Mouse (Mus musculus) lung, postnatal 36 days (tissue): Measurements from ENCODE around the gene Cdc42se1.

Source experiments
- DNase-seq: peaks from one replicate; pipeline ENCODE4 v3.0.0; 2022; ENCODE audit warnings: mixed read lengths

Cdc42se1 gene

DNA sequence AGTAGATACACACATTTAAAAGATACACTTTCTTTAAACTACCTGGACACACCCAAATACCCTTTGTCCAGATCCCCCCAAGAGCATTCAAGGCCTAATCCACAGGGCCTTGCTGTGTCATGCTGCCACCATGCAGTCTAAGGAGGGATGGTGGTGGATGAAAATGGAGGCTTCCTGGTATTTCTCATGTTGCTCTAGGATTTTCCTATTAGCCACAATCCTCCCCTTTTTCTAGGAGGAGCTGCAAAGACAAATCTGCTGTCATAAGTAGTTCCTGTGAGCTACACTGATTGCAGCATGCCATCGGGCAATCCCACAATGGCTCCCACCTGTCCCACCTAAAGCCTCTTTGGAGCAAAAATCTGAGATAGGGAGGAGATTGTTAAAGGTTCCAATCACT, 1.3 kb upstream of the Cdc42se1 start:
- DNase-seq = no peak

- peak; percentile 75 for DNase-seq
These were observed 605 bp downstream of the Cdc42se1 start for GRCm38 (mm10) chr3:95228894-95229780.

GRCm38 (mm10) chr3:95229781-95230494, 1.4 kb downstream of the Cdc42se1 start:
- DNase-seq = peak; percentile 68

DNA sequence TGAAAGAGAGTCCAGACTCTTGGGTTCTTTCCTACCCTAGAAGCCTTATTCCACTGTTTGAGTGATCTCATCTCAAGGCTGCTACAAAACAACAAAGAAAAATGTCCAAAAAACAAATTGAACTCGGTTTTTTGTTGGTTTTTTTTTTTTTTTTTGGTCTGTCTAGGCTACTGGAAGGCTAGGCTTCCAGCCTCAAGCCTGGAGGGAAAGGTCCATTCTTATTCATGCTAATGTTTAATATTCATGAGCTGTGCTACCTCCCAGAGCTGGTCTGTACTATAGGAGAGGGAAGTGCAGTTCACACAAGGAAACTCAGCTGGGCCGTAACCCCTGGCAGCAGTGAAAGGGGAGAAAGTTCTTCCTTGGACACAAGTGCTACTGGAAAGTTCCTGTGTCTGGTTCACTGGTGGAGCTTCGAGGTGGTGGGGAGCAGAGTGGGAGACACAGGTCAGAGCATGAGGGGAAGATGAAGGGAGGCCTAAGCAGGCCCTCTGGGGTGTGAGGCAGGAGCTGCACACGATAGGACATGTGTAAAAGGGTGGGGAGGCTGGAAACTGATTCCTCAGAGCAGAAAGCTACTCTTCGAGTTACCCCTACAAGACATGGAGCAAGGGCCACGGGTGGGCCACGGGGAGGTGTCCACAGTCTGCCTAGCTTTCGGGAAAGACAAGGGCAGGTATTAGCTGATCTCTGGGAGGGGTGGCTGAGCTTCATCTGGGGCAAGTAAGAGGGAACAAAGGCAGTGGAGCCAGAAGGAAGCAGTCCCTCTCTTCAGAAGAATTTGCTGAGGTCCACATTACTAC, 2.2 kb downstream of the Cdc42se1 start:
- peak; percentile 42 for DNase-seq

DNA sequence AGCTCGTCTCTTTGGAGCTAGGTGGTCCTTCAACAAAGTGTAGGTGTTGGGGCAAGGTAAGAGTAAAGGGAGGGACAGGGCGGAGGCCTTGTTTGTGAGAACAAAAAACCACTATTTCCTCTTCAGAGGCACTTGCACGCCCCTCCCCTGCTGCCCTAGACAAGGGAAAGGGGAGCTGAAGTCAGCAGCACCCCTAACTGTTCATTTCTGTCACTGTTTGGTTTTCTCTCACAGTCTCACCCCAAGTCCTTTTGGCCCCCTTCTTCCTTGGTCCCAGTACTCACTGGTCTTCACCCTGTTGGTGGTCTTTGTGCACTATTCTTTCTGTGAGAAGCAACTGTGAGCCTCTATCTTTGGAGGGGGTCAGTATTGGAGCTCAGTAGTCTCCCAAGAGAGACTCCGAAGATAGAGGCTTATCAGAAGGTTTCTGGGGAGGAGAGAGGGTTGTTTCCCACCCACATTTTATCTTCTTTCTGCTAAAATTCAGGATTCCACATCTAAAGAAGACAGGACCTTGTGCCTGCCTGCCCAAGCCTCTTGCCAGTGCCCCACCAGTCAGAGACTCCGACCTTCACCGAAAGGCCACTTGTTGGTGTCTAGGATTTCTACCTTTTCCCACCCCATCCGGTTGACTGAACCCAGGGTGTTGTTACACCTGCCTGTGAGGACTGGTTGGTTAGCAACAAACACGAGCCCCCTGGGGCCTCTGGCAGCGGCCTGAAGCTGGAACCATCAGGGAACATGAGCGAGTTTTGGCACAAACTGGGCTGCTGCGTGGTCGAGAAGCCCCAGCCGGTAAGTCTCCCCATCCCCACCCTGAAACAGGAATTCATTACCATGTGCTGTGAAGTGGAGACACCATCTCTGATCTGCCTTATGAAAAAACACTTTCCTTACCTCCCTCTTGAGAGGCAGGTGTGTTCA, 3.0 kb downstream of the Cdc42se1 start, which contains the start of gene Mllt11:
TSS of gene Mllt11 (minus strand) at position 874 of the 924 bp plus-strand sequence.
- DNase-seq = peak; percentile 69

DNA sequence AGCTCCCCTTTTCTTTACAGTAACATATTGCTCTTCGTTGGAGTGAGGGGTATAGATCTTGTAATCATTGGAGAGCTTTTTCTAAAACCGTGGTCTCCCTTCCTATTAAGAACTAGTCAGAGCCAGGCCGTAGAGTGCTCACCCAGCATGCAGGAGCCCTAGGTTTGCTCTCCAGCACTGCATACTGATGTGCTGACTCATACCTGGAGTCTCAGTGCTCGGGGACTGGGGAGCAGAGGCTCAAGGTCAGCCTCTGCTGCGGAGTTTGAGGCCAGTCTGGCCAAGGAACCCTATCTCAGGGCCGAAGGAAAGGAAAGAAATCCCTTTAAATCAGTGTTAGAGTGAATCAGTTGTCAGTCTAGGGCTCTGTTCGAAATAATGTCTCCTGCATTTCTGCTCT, 4.2 kb downstream of the Cdc42se1 start:
- DNase-seq = peak; percentile 58

DNA sequence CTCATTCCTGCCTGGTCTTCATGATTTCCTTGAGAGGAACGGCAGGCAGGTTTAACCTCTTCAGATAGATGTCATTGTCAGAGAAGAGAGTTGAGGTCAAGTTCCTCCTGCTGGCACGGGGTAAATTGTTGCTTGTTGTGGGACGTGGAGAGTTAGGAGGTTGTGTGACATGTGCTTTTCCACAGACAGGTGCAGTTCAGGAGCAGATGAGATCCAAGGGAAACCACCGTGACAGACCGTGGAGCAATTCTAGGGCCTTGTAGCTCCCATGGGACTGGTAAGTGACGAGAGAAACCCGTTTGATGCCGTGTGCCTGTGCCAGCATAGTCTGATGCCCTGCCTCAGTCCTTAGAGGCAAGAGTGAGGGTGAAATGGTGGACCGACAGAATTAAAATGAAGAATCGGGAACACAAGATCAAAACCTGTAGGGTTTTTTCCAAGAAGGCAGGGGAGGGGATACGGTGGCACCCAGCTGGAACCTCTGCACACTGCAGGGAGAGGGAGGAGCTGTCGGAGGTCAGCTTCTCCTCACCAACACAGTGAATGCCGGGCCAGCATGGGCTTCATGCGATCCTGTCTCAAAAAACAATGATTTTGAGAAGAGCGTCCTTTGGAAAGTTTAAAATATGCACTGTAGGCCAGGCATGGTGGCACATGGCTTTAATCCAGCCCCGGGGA, 4.9 kb downstream of the Cdc42se1 start:
- DNase-seq = no peak

DNA sequence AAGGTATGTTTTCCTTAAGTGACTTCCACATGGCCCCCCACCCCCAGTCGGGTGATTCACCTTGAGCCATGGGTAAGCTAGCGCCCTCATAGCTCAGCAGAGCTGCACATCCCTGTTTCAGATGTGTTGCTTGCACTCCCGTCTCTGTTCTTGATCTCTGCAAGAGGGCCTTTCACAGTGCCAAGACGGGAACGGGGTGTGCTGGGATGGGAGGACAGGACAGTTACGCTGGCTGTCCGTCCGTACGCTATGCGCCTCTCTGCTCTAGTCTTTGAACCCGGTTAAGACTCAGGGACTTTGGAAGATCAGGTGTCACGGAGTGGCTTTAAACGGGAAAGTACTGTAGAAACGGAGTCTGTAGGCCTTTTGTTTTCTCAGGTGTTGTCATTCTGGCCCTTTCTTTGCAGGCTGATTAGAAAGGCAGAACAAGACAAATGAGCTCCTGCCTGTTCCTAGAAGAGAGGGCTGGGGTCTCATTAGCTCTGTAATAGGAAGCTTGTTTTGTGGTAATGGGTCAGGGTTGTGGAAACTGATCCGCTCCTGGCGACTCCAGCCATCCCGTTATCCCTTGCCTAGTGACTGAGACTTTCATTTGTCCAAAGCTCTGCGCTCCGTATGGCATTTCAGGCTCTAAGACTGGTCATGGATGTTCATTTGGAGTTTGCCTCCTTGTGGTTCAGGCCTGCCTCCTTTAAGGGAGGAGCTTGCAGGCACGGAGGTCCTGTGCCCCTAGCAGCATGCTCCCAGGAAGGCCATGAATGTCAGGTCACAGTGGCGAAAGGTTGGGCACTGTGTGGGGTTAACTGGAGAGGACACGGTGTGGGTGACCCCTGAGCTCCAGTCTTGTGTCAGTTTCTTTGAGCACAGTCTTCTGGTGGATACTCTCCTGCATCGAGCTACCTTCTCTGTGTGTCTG, 7.1 kb downstream of the Cdc42se1 start:
- no peak for DNase-seq

- peak; percentile 64 for DNase-seq
These were observed 9.1 kb downstream of the Cdc42se1 start for GRCm38 (mm10) chr3:95237541-95238099.

- DNase-seq = no peak
These were observed 10.5 kb downstream of the Cdc42se1 start for GRCm38 (mm10) chr3:95239022-95239421.

DNA sequence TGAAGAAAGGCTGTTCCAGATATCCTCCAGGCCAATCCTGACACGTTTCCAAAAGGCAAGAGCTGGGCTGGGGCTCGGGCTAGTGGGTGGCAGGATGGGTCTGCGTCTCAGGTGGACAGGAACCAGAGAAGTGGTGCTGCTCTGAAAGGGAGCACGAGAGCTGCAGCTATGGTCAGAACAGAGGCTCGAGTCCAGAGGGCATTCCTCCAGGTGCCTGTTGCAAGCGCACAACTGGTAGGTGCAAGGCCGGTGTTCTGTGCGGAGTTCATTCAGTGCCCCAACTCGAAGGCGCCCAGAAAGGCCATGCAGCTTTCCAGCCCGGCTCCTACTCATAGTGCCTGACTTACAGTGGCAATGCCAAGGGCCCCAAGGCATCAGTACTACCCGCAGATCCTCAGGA, 11.4 kb downstream of the Cdc42se1 start:
- no peak for DNase-seq

- no peak for DNase-seq
These were observed 12.4 kb downstream of the Cdc42se1 start for GRCm38 (mm10) chr3:95240900-95241299.

DNA sequence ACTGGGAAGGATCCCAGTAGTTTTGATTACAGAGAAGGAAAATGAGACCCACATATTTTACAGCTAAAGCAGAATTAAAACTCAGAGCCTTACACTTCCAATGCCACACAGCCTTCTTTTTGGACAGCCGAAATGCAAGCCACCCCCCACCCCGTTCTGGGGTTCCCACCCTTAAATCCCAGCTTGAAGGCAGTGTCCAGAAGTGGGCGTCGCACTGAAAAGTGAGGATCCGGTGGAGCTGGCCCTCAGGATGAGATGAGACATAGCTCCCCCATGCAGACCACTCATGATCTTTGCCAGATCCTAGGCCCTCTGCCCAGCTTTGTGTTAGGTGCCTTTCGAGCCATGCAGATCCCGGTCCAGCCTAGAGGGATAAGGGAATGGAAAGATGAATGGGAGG, 13.0 kb downstream of the Cdc42se1 start, which contains the start of gene Gm128:
TSS of gene Gm128 (minus strand) at position 101 of the 400 bp plus-strand sequence.
- no peak for DNase-seq

- no peak for DNase-seq
These were observed 14.6 kb downstream of the Cdc42se1 start for GRCm38 (mm10) chr3:95243086-95243485.

DNA sequence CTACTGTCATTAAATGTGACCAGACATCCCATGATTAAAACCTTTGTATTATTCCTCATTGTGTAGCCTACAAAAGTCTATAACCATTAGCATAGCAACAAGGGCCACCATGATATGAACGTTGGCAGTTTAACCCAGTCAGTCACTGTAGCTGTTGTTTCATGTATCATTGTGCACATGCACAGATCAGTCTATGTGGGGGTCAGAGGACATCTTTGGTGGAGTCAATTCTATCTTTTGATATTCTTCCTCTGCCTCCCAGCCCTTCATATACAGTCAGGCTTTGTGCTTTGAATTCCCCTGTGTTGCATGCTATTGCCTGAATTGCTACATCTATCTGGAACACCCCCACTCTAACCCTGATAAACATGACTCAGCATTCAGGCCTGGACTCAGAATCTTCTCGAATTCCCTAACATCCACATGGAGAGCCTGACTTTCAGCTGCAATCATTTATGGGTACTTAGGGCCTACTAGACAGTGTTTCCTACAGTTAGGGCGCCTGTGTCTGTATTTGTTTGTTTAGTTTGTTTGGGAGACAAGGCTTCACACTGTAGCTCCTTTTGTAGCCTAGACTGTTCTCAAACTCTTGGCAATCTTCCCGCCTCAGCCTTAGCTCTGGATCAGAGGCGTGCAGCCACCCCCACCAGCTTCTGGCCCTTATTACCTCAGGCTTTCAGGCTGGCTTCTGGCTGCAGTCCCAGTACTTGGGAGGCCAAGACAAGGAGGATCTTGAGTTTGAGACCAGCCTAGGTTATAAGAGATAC, 18.1 kb downstream of the Cdc42se1 start:
- peak; percentile 70 for DNase-seq

- DNase-seq = no peak
These were observed 19.3 kb downstream of the Cdc42se1 start for GRCm38 (mm10) chr3:95247660-95248336.

DNA sequence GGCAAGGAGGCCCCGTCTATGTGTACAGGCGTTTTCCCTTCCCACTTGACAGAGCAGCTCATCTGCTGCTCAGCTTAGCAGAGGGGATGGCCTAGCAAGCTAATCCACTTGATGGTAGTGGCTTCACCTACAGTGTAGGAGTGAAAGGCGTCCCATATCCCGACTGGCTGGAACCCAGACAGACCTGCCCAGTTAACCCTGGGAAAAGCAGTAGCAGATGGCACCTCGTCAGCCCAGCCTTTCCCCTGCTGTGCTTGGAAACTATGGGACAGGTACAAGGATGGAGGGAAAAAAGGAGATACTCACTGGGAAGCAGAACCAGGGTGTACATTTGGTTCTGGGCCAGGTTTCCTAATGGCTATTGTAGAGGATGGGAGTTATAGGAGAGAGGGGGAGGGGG, 21.8 kb downstream of the Cdc42se1 start:
- no peak for DNase-seq

DNA sequence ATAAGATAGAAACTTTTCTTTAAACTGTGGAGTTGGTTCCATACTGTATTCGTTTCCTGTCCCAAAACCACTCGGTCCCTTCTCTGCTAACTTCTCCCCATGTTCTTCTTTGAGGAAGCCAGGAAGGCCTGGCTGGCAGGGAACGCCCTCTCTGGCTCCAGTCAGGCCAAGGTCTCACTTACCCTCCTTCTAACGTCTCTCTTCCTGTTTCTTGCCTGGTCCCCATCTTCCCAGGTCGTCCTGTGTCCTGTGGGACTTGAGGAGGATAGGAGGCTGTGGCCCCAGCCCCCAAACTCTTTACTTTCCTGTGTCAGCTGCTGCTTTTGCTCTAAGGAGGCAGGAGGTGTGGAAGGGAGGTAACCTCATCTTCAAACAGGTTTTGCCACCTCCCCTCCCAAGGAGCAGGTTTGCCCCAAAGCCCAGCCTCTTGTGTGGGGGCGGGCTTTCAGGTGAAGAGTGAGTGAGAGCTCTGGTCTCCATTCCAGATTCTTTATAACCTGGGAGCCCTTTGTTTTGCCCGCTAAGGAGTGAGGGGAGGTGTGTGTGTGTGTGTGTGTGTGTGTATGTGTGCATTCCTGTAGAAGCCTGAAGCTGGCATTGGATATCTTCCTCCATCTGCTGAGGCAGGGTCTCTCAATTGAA, 22.4 kb downstream of the Cdc42se1 start, which contains the start of gene Bnipl:
TSS of gene Bnipl (minus strand) at position 411 of the 642 bp plus-strand sequence.
- DNase-seq = peak; percentile 53
